Mouse (Mus musculus) liver, adult 2 months (tissue): ENCODE results near the gene Tgtp1. TPM values are rescaled to one million over a fixed set of nuclear protein-coding genes. Genes with fewer than 3 reads are reported as not detected.
"Not testable (repeated sequence)": the region's sequence is repeated elsewhere in the genome, so short reads cannot be mapped to it uniquely, and the experiment has no call there.

Experiments
- DNase-seq: peaks from one replicate; pipeline ENCODE4 v3.0.0-alpha.2; 2011; ENCODE audit warnings: low read depth, low spot score; ENCODE audit errors: extremely low read depth
- H3K27ac ChIP-seq: fragments of 200-500 bp; replicated peaks from 2 replicates; pipeline ENCODE4 v1.5.1; 2012; ENCODE audit warnings: low read depth, mild to moderate bottlenecking, control low read depth, inconsistent platforms, low read length; ENCODE audit not compliant: insufficient read depth
- H3K27me3 ChIP-seq: fragments of 200-500 bp; 2 replicates; pipeline ENCODE4 v1.6.1; 2012; ENCODE audit warnings: mild to moderate bottlenecking, moderate library complexity, low read length, inconsistent platforms; ENCODE audit not compliant: control insufficient read depth, insufficient read depth
- H3K36me3 ChIP-seq: fragments of 200-500 bp; 2 replicates; pipeline ENCODE4 v1.6.1; 2012; ENCODE audit warnings: low read length, inconsistent platforms; ENCODE audit not compliant: control insufficient read depth, insufficient read depth
- H3K4me1 ChIP-seq: fragments of 200-500 bp; 2 replicates; pipeline ENCODE4 v1.6.1; 2011; ENCODE audit warnings: low read length; ENCODE audit not compliant: control insufficient read depth, insufficient read depth
- H3K4me3 ChIP-seq: fragments of 200-500 bp; 2 replicates; pipeline ENCODE4 v1.5.1; 2011; ENCODE audit warnings: low read depth, mild to moderate bottlenecking, control low read depth, low read length, moderate library complexity; ENCODE audit not compliant: insufficient read depth
- H3K79me2 ChIP-seq: fragments of 200-500 bp; 2 replicates; pipeline ENCODE4 v1.6.1; 2012; ENCODE audit warnings: inconsistent platforms, mild to moderate bottlenecking, low read length, moderate library complexity; ENCODE audit not compliant: control insufficient read depth, insufficient read depth
- H3K9ac ChIP-seq: fragments of 200-500 bp; 2 replicates; pipeline ENCODE4 v1.6.1; 2012; ENCODE audit warnings: low read depth, mild to moderate bottlenecking, control low read depth, inconsistent platforms, low read length
- WGBS: fragments of 180-500 bp; shearing (Covaris S2); methylation state at CpG from one replicate; pipeline ENCODE4 v1.1.7; 2018; 5-methylcytosine and 5-hydroxymethylcytosine counted together
- polyA plus RNA-seq: library from polyadenylated mRNA; depleted of rRNA; stranded (reverse); fragments of >200 nt; gene quantifications from 2 replicates; pipeline ENCODE4 v1.2.3, GENCODE M21; 2012; rRNA removed
- total RNA-seq: library from RNA; depleted of rRNA; stranded (reverse); fragments of >200 nt; gene quantifications from 2 replicates; pipeline ENCODE4 v1.2.3, GENCODE M21; 2014; rRNA removed

The Tgtp1 gene
- total and polyA plus RNA-seq, 2 experiments, result 2.8 to 9.8 TPM

DNA sequence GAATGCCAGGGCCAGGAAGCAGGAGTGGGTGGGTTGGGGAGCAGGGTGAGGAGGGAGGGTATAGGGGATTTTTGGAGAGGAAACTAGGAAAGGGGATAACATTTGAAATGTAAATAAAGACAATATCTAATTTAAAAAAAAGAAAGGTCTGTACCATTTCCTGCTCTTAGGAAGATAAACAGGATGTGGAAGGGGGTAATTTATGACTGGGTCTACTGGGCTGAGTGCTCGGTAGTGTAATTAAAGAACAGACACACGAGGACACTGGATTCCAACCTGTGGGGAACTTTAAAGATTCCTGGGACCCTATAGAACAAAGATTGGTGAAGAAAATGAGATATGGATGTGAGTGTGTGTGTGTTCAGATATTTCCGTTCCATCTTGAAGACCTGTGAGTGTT is 11.1 kb downstream of the Tgtp1 start:
- WGBS, result no CpG with 5 or more reads among the region's 3 CpGs
- H3K27me3 ChIP-seq, DNase-seq, H3K36me3 ChIP-seq, H3K9ac ChIP-seq, H3K4me1 ChIP-seq, H3K79me2 ChIP-seq, H3K27ac ChIP-seq, H3K4me3 ChIP-seq: not testable (repeated sequence)

DNA sequence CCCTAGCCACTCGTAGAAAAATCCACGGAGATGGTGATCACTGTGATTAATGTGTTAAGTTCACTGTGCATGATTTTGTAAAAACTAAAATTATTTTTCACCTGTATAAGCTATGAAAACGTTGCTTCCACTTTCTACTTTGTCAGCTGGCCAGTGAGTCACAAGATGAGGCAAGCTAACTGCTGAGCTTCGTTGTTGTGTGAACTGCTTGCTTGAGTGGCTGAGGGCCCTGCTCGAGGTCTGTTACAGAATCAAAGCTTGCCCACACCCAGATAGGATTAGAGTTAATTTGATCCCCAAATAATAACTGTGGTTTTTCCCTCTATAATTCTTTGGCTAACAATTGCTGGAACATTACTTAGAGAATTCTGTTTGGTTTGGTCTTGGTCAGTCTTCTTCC is 13.9 kb downstream of the Tgtp1 start:
- not testable (repeated sequence) for H3K27ac ChIP-seq, H3K36me3 ChIP-seq, H3K27me3 ChIP-seq, H3K4me1 ChIP-seq, H3K79me2 ChIP-seq, DNase-seq, H3K9ac ChIP-seq, H3K4me3 ChIP-seq
- WGBS, result no CpG with 5 or more reads among the region's 5 CpGs

DNA sequence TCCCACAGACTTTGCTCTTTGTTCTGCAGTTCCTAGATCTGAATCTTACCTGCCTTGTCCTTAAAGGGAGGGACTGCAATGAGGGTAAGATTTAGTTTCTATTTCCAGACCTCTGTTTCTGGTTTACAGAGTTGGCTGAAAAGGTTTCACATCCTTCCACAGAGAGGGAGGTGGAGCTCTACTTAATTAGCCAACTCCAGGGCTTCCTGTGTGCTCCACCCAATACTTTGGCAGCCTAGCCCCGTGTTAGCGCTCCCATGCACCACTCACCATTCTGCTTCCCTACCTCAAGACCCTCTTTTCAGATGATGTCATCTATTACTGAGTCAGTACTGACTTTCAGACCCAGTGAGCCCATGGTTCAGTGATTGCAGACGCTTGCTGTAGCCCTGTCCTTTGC is 14.7 kb downstream of the Tgtp1 start, which contains the start of gene 9930111J21Rik1:
TSS of gene 9930111J21Rik1 (minus strand) at position 148 of the 400 bp plus-strand sequence.
- H3K9ac ChIP-seq, H3K27me3 ChIP-seq, H3K4me3 ChIP-seq, H3K27ac ChIP-seq, H3K79me2 ChIP-seq, H3K4me1 ChIP-seq, DNase-seq, H3K36me3 ChIP-seq: not testable (repeated sequence)
- WGBS, result no CpG with 5 or more reads among the region's 3 CpGs

DNA sequence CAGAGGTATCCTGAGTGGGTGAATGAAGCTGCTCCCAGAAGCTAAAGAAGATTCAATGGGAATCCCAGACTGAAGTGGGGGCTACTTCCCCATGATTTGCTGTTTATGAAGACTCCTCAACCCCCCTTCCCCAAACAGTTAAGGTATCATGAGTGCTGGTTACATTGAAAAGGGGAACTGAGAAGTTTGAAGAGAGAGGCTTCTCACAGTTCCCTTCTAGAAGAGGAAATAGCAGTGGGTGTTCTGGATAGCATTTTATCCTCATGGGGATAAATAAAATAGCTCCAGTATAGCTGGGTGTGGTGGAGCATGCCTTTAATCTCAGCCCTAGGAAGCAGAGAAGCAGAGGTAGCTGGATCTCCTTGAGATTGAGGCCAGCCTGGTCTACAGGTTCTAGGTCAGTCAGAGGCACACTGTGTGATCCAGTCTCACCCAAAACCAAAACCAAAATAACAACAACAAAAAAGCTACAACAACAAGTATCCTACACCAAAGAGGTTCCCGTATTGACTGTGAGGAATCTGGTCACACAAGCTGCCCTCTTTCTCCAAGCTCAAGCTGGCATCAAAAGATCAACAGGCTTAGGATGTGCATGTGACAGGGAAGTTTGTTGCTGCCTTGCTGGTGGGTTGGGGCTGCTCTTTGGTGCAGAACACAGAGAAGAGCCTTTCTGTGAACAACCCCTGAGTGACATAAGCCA is 15.6 kb downstream of the Tgtp1 start, which contains the start of gene Olfr56:
TSS of gene Olfr56 (plus strand) at position 650 of the 700 bp plus-strand sequence.
- H3K4me1 ChIP-seq, H3K36me3 ChIP-seq, H3K27me3 ChIP-seq, DNase-seq, H3K79me2 ChIP-seq, H3K4me3 ChIP-seq, H3K27ac ChIP-seq, H3K9ac ChIP-seq: not testable (repeated sequence)
- WGBS, result no CpG with 5 or more reads among the region's 1 CpGs

DNA sequence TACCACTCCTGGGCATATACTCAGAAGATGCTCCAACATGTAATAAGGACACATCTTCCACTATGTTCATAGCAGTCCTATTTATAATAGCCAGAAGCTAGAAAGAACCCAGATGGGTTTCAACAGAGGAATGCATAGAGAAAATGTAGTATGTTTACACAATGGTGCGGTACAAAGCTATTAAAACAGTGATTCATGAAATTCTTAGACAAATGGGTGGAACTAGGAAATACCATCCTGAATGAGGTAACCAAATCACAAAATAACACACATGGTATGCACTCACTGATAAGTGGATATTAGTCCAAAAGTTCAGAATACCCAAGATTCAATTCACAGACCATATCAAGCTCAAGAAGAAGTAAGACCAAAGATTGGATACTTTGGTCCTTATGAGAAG is 19.3 kb downstream of the Tgtp1 start:
- not testable (repeated sequence) for H3K27me3 ChIP-seq, H3K27ac ChIP-seq, H3K9ac ChIP-seq, DNase-seq, H3K4me1 ChIP-seq, H3K36me3 ChIP-seq, H3K4me3 ChIP-seq, H3K79me2 ChIP-seq
- WGBS, result no CpG with 5 or more reads among the region's 1 CpGs

DNA sequence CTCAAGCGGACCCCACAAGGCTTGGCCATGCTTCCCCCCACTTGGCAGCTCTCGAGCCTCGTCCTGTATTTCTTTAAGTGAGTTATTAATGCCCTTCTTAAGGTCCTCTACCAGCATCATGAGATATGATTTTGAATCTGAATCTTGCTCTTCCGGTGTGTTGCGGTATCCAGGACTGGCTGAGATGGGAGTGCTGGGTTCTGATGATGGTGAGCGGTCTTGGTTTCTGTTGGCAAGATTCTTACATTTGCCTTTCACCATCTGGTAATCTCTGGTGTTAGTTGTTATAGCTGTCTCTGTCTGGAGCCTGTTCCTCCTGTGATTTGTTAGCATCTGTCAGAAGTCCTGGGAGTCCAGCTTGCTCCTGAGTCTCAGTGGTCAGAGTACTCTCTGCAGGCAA is 47.9 kb downstream of the Tgtp1 start, which contains the start of gene Psme2b:
TSS of gene Psme2b (minus strand) at position 101 of the 400 bp plus-strand sequence.
- H3K4me3 ChIP-seq, DNase-seq, H3K4me1 ChIP-seq, H3K9ac ChIP-seq, H3K27me3 ChIP-seq, H3K27ac ChIP-seq, H3K79me2 ChIP-seq, H3K36me3 ChIP-seq: not testable (repeated sequence)
- 95% methylated on average over 6 of the region's 6 CpGs for WGBS

DNA sequence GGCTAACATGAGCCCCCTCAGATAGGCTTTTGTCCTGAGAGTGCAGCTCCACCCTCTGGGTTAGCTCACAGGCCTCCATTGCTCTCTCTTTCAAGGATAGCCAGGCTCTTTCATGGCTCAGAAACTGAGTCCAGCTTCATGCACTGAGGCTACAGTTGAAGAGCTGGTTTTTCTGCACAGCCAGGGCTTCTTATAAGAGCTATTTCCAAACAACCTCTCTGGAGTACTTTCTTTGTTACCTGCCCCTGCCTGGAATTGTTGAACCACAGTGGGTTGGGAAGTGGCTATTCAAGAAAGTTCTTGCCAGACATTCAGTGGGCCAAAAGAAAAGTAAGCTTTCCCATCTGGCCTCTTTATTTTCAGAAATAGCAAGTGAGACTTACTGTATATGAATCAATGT is 54.7 kb downstream of the Tgtp1 start:
- not testable (repeated sequence) for H3K27me3 ChIP-seq, H3K9ac ChIP-seq, H3K36me3 ChIP-seq, H3K27ac ChIP-seq, H3K4me3 ChIP-seq, DNase-seq, H3K79me2 ChIP-seq, H3K4me1 ChIP-seq

Other genes starting within 250 kb of the Tgtp1 start
- gene Rack1, start 193.8 kb downstream of the Tgtp1 start, total RNA-seq, result 507 and 645 TPM in 2 replicates
- gene Rack1, start 193.8 kb downstream of the Tgtp1 start, polyA plus RNA-seq, result 645 and 687 TPM in 2 replicates
- gene Trim41, start 176.8 kb downstream of the Tgtp1 start, total RNA-seq, result 11.4 and 13.2 TPM in 2 replicates
- gene Trim41, start 176.8 kb downstream of the Tgtp1 start, polyA plus RNA-seq, result 13.7 and 18.2 TPM in 2 replicates
- 5.8 and 11.2 TPM in 2 replicates for gene Trim7, start 168.0 kb downstream of the Tgtp1 start, total RNA-seq
- 11.0 and 16.3 TPM in 2 replicates for gene Trim7, start 168.0 kb downstream of the Tgtp1 start, polyA plus RNA-seq
- gene Gm12184, start 167.5 kb downstream of the Tgtp1 start, total RNA-seq, result 1.5 and 2.0 TPM in 2 replicates
- 5.5 and 5.8 TPM in 2 replicates for gene Gm12184, start 167.5 kb downstream of the Tgtp1 start, polyA plus RNA-seq
- 43.0 and 48.4 TPM in 2 replicates for gene Irgm1, start 122.5 kb downstream of the Tgtp1 start, total RNA-seq
- gene Irgm1, start 122.5 kb downstream of the Tgtp1 start, polyA plus RNA-seq, result 29.9 and 33.3 TPM in 2 replicates
- gene Gm5431, start 92.0 kb downstream of the Tgtp1 start, total RNA-seq, result 1.3 and 1.9 TPM in 2 replicates
- 0.10 and 0.12 TPM in 2 replicates for gene Gm5431, start 92.0 kb downstream of the Tgtp1 start, polyA plus RNA-seq
- gene Psme2b, start 48.0 kb downstream of the Tgtp1 start, total RNA-seq, result 2.3 and 4.0 TPM in 2 replicates
- 2.5 and 3.0 TPM in 2 replicates for gene Psme2b, start 48.0 kb downstream of the Tgtp1 start, polyA plus RNA-seq
- 0.20 and 0.28 TPM in 2 replicates for gene Olfr56, start 15.3 kb downstream of the Tgtp1 start, total RNA-seq
- 0.05 TPM in 1 of 2 replicates, not detected in the other for gene Olfr56, start 15.3 kb downstream of the Tgtp1 start, polyA plus RNA-seq
- 4.1 and 5.1 TPM in 2 replicates for gene 9930111J21Rik1, start 14.8 kb downstream of the Tgtp1 start, total RNA-seq
- 0.44 and 0.48 TPM in 2 replicates for gene 9930111J21Rik1, start 14.8 kb downstream of the Tgtp1 start, polyA plus RNA-seq
- gene Gm12185, start 1.9 kb downstream of the Tgtp1 start, total RNA-seq, result 0.13 and 0.18 TPM in 2 replicates
- 0.02 TPM in 1 of 2 replicates, not detected in the other for gene Gm12185, start 1.9 kb downstream of the Tgtp1 start, polyA plus RNA-seq
- gene 9930111J21Rik2, start 57.1 kb upstream of the Tgtp1 start, total RNA-seq, result 2.8 and 4.0 TPM in 2 replicates
- 0.30 and 0.44 TPM in 2 replicates for gene 9930111J21Rik2, start 57.1 kb upstream of the Tgtp1 start, polyA plus RNA-seq
- 5.7 and 6.9 TPM in 2 replicates for gene Tgtp2, start 70.0 kb upstream of the Tgtp1 start, total RNA-seq
- 1.1 and 1.3 TPM in 2 replicates for gene Tgtp2, start 70.0 kb upstream of the Tgtp1 start, polyA plus RNA-seq
- 20.0 and 21.3 TPM in 2 replicates for gene Ifi47, start 82.4 kb upstream of the Tgtp1 start, total RNA-seq
- gene Ifi47, start 82.4 kb upstream of the Tgtp1 start, polyA plus RNA-seq, result 8.2 and 12.7 TPM in 2 replicates
- gene Olfr1396, start 120.7 kb upstream of the Tgtp1 start, total RNA-seq, result under 0.01 and 0.07 TPM in 2 replicates
- 0.02 and 0.06 TPM in 2 replicates for gene Olfr1396, start 120.7 kb upstream of the Tgtp1 start, polyA plus RNA-seq
- not detected in 2 replicates for gene Olfr1395, start 148.1 kb upstream of the Tgtp1 start, total RNA-seq
- not detected in 2 replicates for gene Olfr1395, start 148.1 kb upstream of the Tgtp1 start, polyA plus RNA-seq
- gene Olfr1394, start 160.2 kb upstream of the Tgtp1 start, total RNA-seq, result not detected in 2 replicates
- not detected in 2 replicates for gene Olfr1394, start 160.2 kb upstream of the Tgtp1 start, polyA plus RNA-seq
- 3.4 and 5.5 TPM in 2 replicates for gene Btnl9, start 193.0 kb upstream of the Tgtp1 start, total RNA-seq
- 1.9 and 2.3 TPM in 2 replicates for gene Btnl9, start 193.0 kb upstream of the Tgtp1 start, polyA plus RNA-seq
- 18.3 and 18.8 TPM in 2 replicates for gene Zfp62, start 209.1 kb upstream of the Tgtp1 start, total RNA-seq
- 0.71 and 1.4 TPM in 2 replicates for gene Zfp62, start 209.1 kb upstream of the Tgtp1 start, polyA plus RNA-seq